Mouse (Mus musculus): ENCODE measurements around the gene Aox2. TPM values are rescaled to one million over a fixed set of nuclear protein-coding genes. Genes with fewer than 3 reads are reported as not detected.
"Not testable (repeated sequence)": the region's sequence is repeated elsewhere in the genome, so short reads cannot be mapped to it uniquely, and the experiment has no call there.

Aox2 gene
- total RNA-seq, 1 experiment from 2014 or later = not detected

DNA sequence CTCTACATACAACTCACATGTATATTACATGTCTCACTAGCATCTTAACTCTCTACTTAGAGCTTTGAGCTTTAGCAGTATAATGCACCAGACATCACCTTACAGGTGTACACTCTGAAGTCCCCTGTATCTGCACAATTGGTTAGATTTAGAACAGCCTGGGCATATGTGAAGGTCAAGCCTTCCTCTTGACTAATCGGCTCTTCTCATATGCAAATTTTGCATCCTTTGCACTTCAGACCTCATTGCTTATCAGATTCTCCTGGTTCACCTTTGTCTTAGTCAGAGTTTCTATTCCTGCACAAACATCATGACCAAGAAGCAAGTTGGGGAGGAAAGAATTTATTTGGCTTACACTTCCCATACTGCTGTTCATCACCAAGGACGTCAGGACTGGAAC, 91.6 kb downstream of the Aox2 start:
- ATAC-seq (replicated peaks in 1 of 2; ENCODE audit: insufficient read depth in 1 of 2, low FRiP score in 2 of 2, low TSS enrichment in 1 of 2, low read depth in 1 of 2, poor library complexity in 2 of 2, severe bottlenecking in 2 of 2) = no peak

DNA sequence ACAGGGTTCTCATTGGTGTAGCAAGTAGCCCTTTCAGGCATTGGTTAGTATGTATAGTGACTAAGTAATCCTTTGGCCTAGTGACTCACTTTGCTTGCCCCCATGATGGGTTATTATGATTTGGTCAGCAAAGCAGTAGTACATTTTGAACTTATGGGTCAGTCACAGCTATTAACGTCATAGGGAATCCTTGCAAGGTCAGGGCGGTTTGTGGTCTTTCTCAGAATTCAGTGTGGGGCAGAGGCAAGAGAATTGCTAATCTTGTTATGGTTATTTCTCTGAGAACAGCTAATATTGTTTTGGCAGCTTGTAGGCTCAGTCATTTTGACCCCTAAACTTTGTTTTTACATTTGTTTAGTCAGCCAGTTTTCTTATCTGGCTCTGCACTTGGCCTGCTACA, 96.1 kb downstream of the Aox2 start:
- not testable (repeated sequence) for ATAC-seq (replicated peaks in 1 of 2; ENCODE audit: insufficient read depth in 1 of 2, low FRiP score in 2 of 2, low TSS enrichment in 1 of 2, low read depth in 1 of 2, poor library complexity in 2 of 2, severe bottlenecking in 2 of 2)

- ATAC-seq (replicated peaks in 1 of 2; ENCODE audit: insufficient read depth in 1 of 2, low FRiP score in 2 of 2, low TSS enrichment in 1 of 2, low read depth in 1 of 2, poor library complexity in 2 of 2, severe bottlenecking in 2 of 2) = no peak
Measured at GRCm38 (mm10) chr1:58375574-58376147, 97.5 kb downstream of the Aox2 start.

GRCm38 (mm10) chr1:58382586-58383281, 104.6 kb downstream of the Aox2 start:
- no peak for ATAC-seq (replicated peaks in 1 of 2; ENCODE audit: insufficient read depth in 1 of 2, low FRiP score in 2 of 2, low TSS enrichment in 1 of 2, low read depth in 1 of 2, poor library complexity in 2 of 2, severe bottlenecking in 2 of 2)

GRCm38 (mm10) chr1:58391421-58392267, 113.5 kb downstream of the Aox2 start:
- ATAC-seq (replicated peaks in 1 of 2; ENCODE audit: insufficient read depth in 1 of 2, low FRiP score in 2 of 2, low TSS enrichment in 1 of 2, low read depth in 1 of 2, poor library complexity in 2 of 2, severe bottlenecking in 2 of 2) = no peak

DNA sequence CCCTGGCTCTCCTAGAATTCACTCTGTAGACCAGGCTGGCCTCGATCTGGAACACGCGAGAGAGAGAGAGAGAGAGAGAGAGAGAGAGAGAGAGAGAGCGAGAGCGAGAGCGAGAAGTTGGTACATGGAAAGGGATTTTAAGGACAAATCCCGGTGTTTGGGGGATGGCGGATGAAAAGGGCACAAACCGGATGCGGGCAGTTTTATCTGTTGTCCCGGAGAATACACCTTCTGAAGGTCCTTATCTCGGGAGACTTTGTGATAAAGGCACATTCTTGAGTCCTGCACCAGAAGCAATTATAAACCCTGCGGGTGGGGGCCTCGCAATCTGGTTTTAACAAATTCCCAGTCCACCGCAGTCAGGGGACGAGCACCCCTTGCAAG, 114.1 kb downstream of the Aox2 start:
- peak in 1 of 2 experiments; percentile 0; a peak in 1 of 4 replicates for ATAC-seq (replicated peaks in 1 of 2; ENCODE audit: insufficient read depth in 1 of 2, low FRiP score in 2 of 2, low TSS enrichment in 1 of 2, low read depth in 1 of 2, poor library complexity in 2 of 2, severe bottlenecking in 2 of 2)

DNA sequence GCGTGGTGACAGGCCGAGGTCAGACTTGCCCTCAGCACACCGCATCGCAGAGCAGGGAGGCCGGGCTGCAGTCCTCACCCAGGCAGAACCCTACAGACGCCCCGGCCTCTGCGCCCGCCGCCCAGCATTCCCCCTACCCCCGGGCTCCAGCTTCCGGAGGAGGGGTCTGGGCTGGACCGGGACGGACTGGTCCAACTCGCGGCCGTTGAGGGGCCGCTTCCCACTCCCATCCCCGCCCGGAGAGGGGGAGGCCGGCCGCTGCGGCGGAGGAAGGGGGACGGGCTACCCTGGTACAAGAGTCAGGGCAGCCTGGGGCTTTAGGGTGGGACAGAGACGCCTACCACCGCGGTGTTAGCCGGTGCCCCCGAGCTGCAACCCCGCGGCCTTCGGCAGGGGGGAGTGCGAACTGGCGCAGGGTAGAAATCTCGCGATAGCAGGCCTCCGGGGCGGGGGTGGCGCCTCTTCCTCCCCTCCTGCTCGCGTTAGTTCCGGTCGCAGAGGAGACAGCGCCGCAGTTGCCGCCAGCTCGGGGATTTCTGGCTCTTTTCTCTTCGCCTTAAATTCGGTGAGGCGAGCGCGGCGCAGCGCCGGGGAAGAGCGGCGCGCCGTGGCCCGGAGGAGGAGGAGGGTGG, 114.6 kb downstream of the Aox2 start, which contains the start of gene Bzw1:
Gene Bzw1, plus strand, starts transcription at position 247 of the 632 bp plus-strand sequence.
- peak; percentile 84 to 88 for ATAC-seq (replicated peaks in 1 of 2; ENCODE audit: insufficient read depth in 1 of 2, low FRiP score in 2 of 2, low TSS enrichment in 1 of 2, low read depth in 1 of 2, poor library complexity in 2 of 2, severe bottlenecking in 2 of 2)

GRCm38 (mm10) chr1:58393284-58394195, 115.4 kb downstream of the Aox2 start:
- peak; percentile 30 to 51; a peak in 2 of 4 replicates for ATAC-seq (replicated peaks in 1 of 2; ENCODE audit: insufficient read depth in 1 of 2, low FRiP score in 2 of 2, low TSS enrichment in 1 of 2, low read depth in 1 of 2, poor library complexity in 2 of 2, severe bottlenecking in 2 of 2)

GRCm38 (mm10) chr1:58395341-58395740, 117.2 kb downstream of the Aox2 start:
- no peak for ATAC-seq (replicated peaks in 1 of 2; ENCODE audit: insufficient read depth in 1 of 2, low FRiP score in 2 of 2, low TSS enrichment in 1 of 2, low read depth in 1 of 2, poor library complexity in 2 of 2, severe bottlenecking in 2 of 2)

DNA sequence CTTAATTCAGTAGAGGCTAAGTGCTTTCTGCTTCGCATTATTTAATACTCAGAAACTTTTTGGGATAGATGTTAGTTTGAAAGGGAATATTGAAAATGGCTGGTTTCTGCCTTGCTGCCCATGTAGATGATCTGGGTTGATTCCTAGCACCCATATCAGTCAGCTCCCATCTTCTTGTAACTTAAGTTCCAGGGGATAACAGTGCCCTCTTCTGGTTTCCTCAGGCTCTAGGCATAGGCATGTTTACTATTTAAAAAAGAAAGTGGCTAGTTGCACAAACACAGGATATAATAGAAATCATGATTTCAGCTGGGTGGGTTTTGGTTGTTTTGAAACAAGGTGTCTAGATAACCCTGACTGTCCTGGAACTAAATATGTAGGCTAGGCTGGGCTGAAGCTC, 118.1 kb downstream of the Aox2 start:
- ATAC-seq (replicated peaks in 1 of 2; ENCODE audit: insufficient read depth in 1 of 2, low FRiP score in 2 of 2, low TSS enrichment in 1 of 2, low read depth in 1 of 2, poor library complexity in 2 of 2, severe bottlenecking in 2 of 2) = no peak

DNA sequence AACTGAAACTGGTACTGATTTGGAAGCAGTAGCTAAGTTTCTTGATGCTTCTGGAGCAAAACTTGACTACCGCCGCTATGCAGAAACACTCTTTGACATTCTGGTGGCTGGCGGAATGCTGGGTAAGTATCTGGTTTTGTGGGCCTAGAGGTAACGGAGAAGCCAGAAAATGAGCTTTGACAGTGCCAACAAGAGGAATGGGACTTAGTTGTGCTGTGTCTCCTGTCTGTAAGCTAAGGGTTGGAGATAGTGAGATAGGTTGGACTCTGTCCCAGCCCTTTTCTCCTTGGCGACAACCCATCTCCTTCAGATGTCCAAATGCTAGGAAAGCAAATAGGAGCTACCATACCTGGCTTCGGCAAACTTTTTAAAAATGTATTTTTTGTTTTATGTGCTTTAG, 119.6 kb downstream of the Aox2 start:
- no peak for ATAC-seq (replicated peaks in 1 of 2; ENCODE audit: insufficient read depth in 1 of 2, low FRiP score in 2 of 2, low TSS enrichment in 1 of 2, low read depth in 1 of 2, poor library complexity in 2 of 2, severe bottlenecking in 2 of 2)

DNA sequence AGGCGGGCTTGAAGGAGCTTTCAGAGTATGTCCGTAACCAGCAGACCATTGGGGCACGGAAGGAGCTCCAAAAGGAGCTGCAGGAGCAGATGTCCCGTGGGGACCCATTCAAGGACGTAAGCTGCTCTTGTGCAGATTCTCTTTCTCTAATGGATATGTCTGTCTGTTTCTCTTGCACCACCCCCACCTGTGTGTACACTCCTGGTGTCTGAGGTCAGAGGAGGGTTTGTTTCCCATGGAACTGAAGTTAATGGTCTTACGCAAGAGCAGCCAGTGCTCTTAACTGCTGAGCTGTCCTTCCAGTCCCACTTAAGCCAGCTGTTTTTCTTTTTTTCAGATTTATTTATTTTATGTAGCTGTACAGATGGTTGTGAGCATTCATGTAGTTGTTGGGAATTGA, 123.3 kb downstream of the Aox2 start:
- ATAC-seq (replicated peaks in 1 of 2; ENCODE audit: insufficient read depth in 1 of 2, low FRiP score in 2 of 2, low TSS enrichment in 1 of 2, low read depth in 1 of 2, poor library complexity in 2 of 2, severe bottlenecking in 2 of 2) = no peak

DNA sequence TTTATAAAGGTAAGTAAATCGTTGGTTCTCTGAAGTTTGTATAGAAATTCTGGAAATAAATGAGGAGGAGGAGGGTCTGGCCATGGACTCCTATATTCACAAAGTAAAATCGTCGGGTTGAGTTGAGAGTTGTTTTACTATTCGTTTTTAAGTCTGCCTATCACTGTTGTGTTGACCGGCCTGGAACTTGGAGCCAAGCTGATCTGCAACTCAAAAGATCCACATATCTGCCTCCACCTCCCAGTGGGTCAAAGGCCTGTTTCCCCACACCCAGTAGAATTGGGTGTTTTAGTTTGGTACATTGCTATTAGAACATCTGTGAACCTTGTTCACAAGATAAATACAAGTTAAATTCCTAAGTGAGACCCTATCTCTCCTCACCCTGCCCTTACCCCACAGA, 125.6 kb downstream of the Aox2 start:
- no peak for ATAC-seq (replicated peaks in 1 of 2; ENCODE audit: insufficient read depth in 1 of 2, low FRiP score in 2 of 2, low TSS enrichment in 1 of 2, low read depth in 1 of 2, poor library complexity in 2 of 2, severe bottlenecking in 2 of 2)

GRCm38 (mm10) chr1:58407321-58407720, 129.2 kb downstream of the Aox2 start:
- ATAC-seq (replicated peaks in 1 of 2; ENCODE audit: insufficient read depth in 1 of 2, low FRiP score in 2 of 2, low TSS enrichment in 1 of 2, low read depth in 1 of 2, poor library complexity in 2 of 2, severe bottlenecking in 2 of 2) = no peak

DNA sequence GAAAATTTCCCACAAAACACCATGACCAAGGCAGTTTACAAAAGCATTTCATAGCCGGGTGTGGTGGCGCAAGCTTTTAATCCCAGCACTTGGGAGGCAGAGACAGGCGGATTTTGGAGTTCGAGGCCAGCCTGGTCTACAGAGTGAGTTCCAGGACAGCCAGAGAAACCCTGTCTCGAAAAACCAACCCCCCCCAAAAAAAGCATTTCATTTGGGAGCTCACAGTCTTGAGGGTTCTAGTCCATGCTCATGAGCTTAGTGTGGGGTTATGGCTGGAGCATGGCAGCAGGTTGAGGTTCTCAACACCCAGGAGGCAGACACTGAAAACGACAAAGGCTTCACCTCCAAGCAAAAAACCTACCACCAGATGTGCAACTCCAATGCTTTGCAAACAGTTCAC, 130.0 kb downstream of the Aox2 start:
- no peak for ATAC-seq (replicated peaks in 1 of 2; ENCODE audit: insufficient read depth in 1 of 2, low FRiP score in 2 of 2, low TSS enrichment in 1 of 2, low read depth in 1 of 2, poor library complexity in 2 of 2, severe bottlenecking in 2 of 2)

DNA sequence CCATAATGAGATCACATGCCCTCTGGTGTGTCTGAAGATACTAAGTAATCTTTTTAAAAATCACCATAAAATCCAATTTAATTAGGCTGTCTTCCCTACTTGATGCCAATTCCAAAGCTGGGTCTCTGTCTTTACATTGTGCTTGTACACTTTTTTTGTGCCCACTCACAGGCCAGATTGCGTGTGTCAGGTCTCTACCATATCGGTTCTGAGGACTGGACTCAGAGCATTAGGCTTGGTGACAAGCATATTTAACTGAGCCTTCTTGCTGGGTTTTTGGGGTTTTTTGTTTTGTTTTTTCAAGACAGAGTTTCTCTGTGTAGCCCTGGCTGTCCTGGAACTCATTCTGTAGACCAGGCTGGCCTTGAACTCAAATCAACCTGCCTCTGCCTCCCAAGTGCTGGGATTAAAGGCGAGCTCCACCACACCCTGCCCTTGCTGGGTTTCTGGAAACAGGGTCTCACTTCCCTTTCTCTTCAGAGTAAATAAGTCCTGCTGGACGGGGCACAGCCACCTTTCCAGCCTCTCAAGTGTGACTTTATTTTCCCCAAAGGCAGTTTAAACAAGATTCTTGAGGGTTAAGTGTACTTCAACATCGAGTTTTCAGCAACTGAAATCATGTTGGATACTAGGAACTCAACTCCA, 131.5 kb downstream of the Aox2 start:
- ATAC-seq (replicated peaks in 1 of 2; ENCODE audit: insufficient read depth in 1 of 2, low FRiP score in 2 of 2, low TSS enrichment in 1 of 2, low read depth in 1 of 2, poor library complexity in 2 of 2, severe bottlenecking in 2 of 2) = no peak
